Mouse (Mus musculus) brown adipose tissue, adult 24 weeks (tissue): Measurements from ENCODE around the gene Adam17. TPM values are rescaled to one million over a fixed set of nuclear protein-coding genes. Genes with fewer than 3 reads are reported as not detected.

ENCODE experiments used
- polyA plus RNA-seq: library from polyadenylated mRNA; stranded (reverse); fragments of >200 nt; gene quantifications from 2 replicates; pipeline ENCODE4 v1.2.4, GENCODE M21; 2012; ENCODE audit not compliant: missing spikeins, insufficient read depth, insufficient read length

Adam17 gene
- polyA plus RNA-seq, 1 experiment, result 14.9 TPM

Other genes starting within 250 kb of the Adam17 start
- gene Cpsf3, start 88.2 kb downstream of the Adam17 start, polyA plus RNA-seq, result 28.3 and 50.8 TPM in 2 replicates
- gene Itgb1bp1, start 87.3 kb downstream of the Adam17 start, polyA plus RNA-seq, result 47.8 and 56.6 TPM in 2 replicates
- 84.5 and 100 TPM in 2 replicates for gene Iah1, start 57.2 kb downstream of the Adam17 start, polyA plus RNA-seq
- gene Ywhaq, start 44.0 kb upstream of the Adam17 start, polyA plus RNA-seq, result 205 and 216 TPM in 2 replicates